Mouse (Mus musculus) heart, embryonic 10.5 days (tissue): Measurements from ENCODE around the gene Car1. TPM values are rescaled to one million over a fixed set of nuclear protein-coding genes. Genes with fewer than 3 reads are reported as not detected.
"Not testable (repeated sequence)": the region's sequence is repeated elsewhere in the genome, so short reads cannot be mapped to it uniquely, and the experiment has no call there.

ENCODE experiments used
- DNase-seq: peaks from one replicate; pipeline ENCODE4 v3.0.0-alpha.2; 2017; ENCODE audit warnings: low spot score
- H3K27ac ChIP-seq: fragments of 300-500 bp; sonication (generic); 2 replicates; pipeline ENCODE4 v1.5.1; 2016; ENCODE audit warnings: mild to moderate bottlenecking
- H3K27me3 ChIP-seq: fragments of 300-500 bp; sonication (generic); 2 replicates; pipeline ENCODE4 v1.6.1; 2016; ENCODE audit warnings: mild to moderate bottlenecking; ENCODE audit not compliant: poor library complexity, insufficient read depth, severe bottlenecking
- H3K36me3 ChIP-seq: fragments of 300-500 bp; sonication (generic); 2 replicates; pipeline ENCODE4 v1.6.1; 2016; ENCODE audit warnings: mild to moderate bottlenecking, moderate library complexity
- H3K4me1 ChIP-seq: fragments of 300-500 bp; sonication (generic); 2 replicates; pipeline ENCODE4 v1.6.1; 2016; ENCODE audit warnings: mild to moderate bottlenecking
- H3K4me3 ChIP-seq: fragments of 300-500 bp; sonication (generic); 2 replicates; pipeline ENCODE4 v1.5.1; 2016; ENCODE audit warnings: mild to moderate bottlenecking, moderate library complexity
- H3K9me3 ChIP-seq: fragments of 300-500 bp; sonication (generic); 2 replicates; pipeline ENCODE4 v1.6.1; 2016; ENCODE audit warnings: mild to moderate bottlenecking, moderate library complexity
- WGBS: fragments of 180-500 bp; shearing (Covaris S2); methylation state at CpG from one replicate; pipeline ENCODE4 v1.1.7; 2016; 5-methylcytosine and 5-hydroxymethylcytosine counted together
- polyA plus RNA-seq: library from polyadenylated mRNA; unstranded; fragments of >200 nt; fragmentation: Nextera tagmentation; extraction: Ambion mirVana; gene quantifications from 2 replicates; pipeline ENCODE4 v1.2.1, GENCODE M21; 2016

The Car1 gene
- polyA plus RNA-seq: 0.36 and 1.8 TPM in 2 replicates

- no peak within 1 kb of the TSS for H3K4me3 ChIP-seq
- WGBS: 94% methylated on average over 1 of the region's 1 CpGs
Observed at GRCm38 (mm10) chr3:14808211-14808610, at the start of gene Car1. TSS of gene Car1 (minus strand) at chr3:14808368.

GRCm38 (mm10) chr3:14857874-14858273 lies 49.7 kb upstream of the Car1 start:
- Histone ChIP-seq H3K36me3 (no peaks in the 10 kb centered on the region), H3K4me3 (no peak overlapping the region), H3K27me3 (no peaks in the 10 kb centered on the region), H3K4me1 (peaks cover 4% of the 10 kb centered on the region; the same call in 1 of the 2 replicates), H3K9me3 (no peaks in the 10 kb centered on the region), H3K27ac (no peak overlapping the region)
- DNase-seq: no peak
- 68% methylated on average over 3 of the region's 3 CpGs for WGBS

More at GRCm38 (mm10) chr3:14808211-14808610, at the start of gene Car1:
- Histone ChIP-seq H3K36me3 (no peaks in the 10 kb centered on the region), H3K27me3 (no peaks in the 10 kb centered on the region), H3K27ac (no peak within 1 kb of the TSS), H3K9me3 (no peaks in the 10 kb centered on the region), H3K4me1 (no peaks in the 10 kb centered on the region)
- no peak for DNase-seq

GRCm38 (mm10) chr3:14854446-14854845 lies 46.3 kb upstream of the Car1 start:
- Histone ChIP-seq H3K4me1 (no peaks in the 10 kb centered on the region), H3K4me3 (no peak overlapping the region), H3K27ac (no peak overlapping the region), H3K27me3 (no peaks in the 10 kb centered on the region), H3K9me3 (no peaks in the 10 kb centered on the region), H3K36me3 (no peaks in the 10 kb centered on the region)
- DNase-seq: no peak
- 76% methylated on average over 1 of the region's 1 CpGs for WGBS

- Histone ChIP-seq H3K36me3 (no peaks in the 10 kb centered on the region), H3K27me3 (no peaks in the 10 kb centered on the region), H3K4me1 (no peaks in the 10 kb centered on the region), H3K27ac (no peak overlapping the region), H3K4me3 (no peak overlapping the region), H3K9me3 (no peaks in the 10 kb centered on the region)
- DNase-seq: no peak
- WGBS: 66% methylated on average over 5 of the region's 5 CpGs
Observed at GRCm38 (mm10) chr3:14853966-14854365, 45.8 kb upstream of the Car1 start.

- DNase-seq: no peak
- Histone ChIP-seq H3K9me3 (no peaks in the 10 kb centered on the region), H3K27ac (no peak overlapping the region), H3K27me3 (no peaks in the 10 kb centered on the region), H3K4me1 (no peaks in the 10 kb centered on the region), H3K36me3 (no peaks in the 10 kb centered on the region), H3K4me3 (no peak overlapping the region)
- WGBS: 87% methylated on average over 2 of the region's 2 CpGs
Observed at GRCm38 (mm10) chr3:14848587-14849254, 40.6 kb upstream of the Car1 start.

GRCm38 (mm10) chr3:14839466-14840118 lies 31.4 kb upstream of the Car1 start:
- H3K4me3 ChIP-seq: no peak overlapping the region
- H3K36me3 ChIP-seq: no peaks in the 10 kb centered on the region
- no peaks in the 10 kb centered on the region for H3K27me3 ChIP-seq
- H3K9me3 ChIP-seq: no peaks in the 10 kb centered on the region
- 78% methylated on average over 3 of the region's 3 CpGs for WGBS
- H3K4me1 ChIP-seq: no peaks in the 10 kb centered on the region
- no peak overlapping the region for H3K27ac ChIP-seq
- no peak for DNase-seq

GRCm38 (mm10) chr3:14838936-14839335 lies 30.8 kb upstream of the Car1 start:
- 90% methylated on average over 1 of the region's 1 CpGs for WGBS
- Histone ChIP-seq H3K27ac (no peak overlapping the region), H3K9me3 (no peaks in the 10 kb centered on the region), H3K4me3 (no peak overlapping the region), H3K4me1 (no peaks in the 10 kb centered on the region), H3K36me3 (no peaks in the 10 kb centered on the region), H3K27me3 (no peaks in the 10 kb centered on the region)
- DNase-seq: no peak

- H3K27ac ChIP-seq: no peak overlapping the region
- H3K9me3 ChIP-seq: no peaks in the 10 kb centered on the region
- DNase-seq: no peak
- H3K4me1 ChIP-seq: no peaks in the 10 kb centered on the region
- no peaks in the 10 kb centered on the region for H3K27me3 ChIP-seq
- H3K4me3 ChIP-seq: no peak overlapping the region
- no peaks in the 10 kb centered on the region for H3K36me3 ChIP-seq
Observed at GRCm38 (mm10) chr3:14832766-14833165, 24.6 kb upstream of the Car1 start.

- H3K27me3 ChIP-seq: no peaks in the 10 kb centered on the region
- no peak overlapping the region for H3K4me3 ChIP-seq
- H3K4me1 ChIP-seq: no peaks in the 10 kb centered on the region
- WGBS: 73% methylated on average over 5 of the region's 5 CpGs
- no peaks in the 10 kb centered on the region for H3K36me3 ChIP-seq
- no peak for DNase-seq
- H3K9me3 ChIP-seq: no peaks in the 10 kb centered on the region
- no peak overlapping the region for H3K27ac ChIP-seq
Observed at GRCm38 (mm10) chr3:14831219-14831835, 23.2 kb upstream of the Car1 start.

GRCm38 (mm10) chr3:14828896-14829295 lies 20.7 kb upstream of the Car1 start:
- Histone ChIP-seq H3K27ac (no peak overlapping the region), H3K9me3 (no peaks in the 10 kb centered on the region), H3K4me3 (no peak overlapping the region), H3K4me1 (no peaks in the 10 kb centered on the region), H3K36me3 (no peaks in the 10 kb centered on the region), H3K27me3 (no peaks in the 10 kb centered on the region)
- no peak for DNase-seq

- Histone ChIP-seq H3K36me3 (no peaks in the 10 kb centered on the region), H3K4me3 (no peak overlapping the region), H3K4me1 (no peaks in the 10 kb centered on the region), H3K27ac (no peak overlapping the region), H3K9me3 (no peaks in the 10 kb centered on the region), H3K27me3 (no peaks in the 10 kb centered on the region)
- DNase-seq: no peak
- 81% methylated on average over 1 of the region's 1 CpGs for WGBS
Observed at GRCm38 (mm10) chr3:14819844-14820504, 11.8 kb upstream of the Car1 start.

GRCm38 (mm10) chr3:14815396-14815795 lies 7.2 kb upstream of the Car1 start:
- not testable (repeated sequence) for DNase-seq, H3K27me3 ChIP-seq, H3K4me1 ChIP-seq, H3K4me3 ChIP-seq, H3K27ac ChIP-seq, H3K9me3 ChIP-seq, H3K36me3 ChIP-seq
- 35% methylated on average over 1 of the region's 1 CpGs for WGBS

GRCm38 (mm10) chr3:14806702-14807101 lies 1.5 kb downstream of the Car1 start:
- Histone ChIP-seq H3K27ac (no peak overlapping the region), H3K4me3 (no peak overlapping the region), H3K9me3 (no peaks in the 10 kb centered on the region), H3K27me3 (no peaks in the 10 kb centered on the region), H3K4me1 (no peaks in the 10 kb centered on the region), H3K36me3 (no peaks in the 10 kb centered on the region)
- DNase-seq: no peak
